Mouse (Mus musculus): ENCODE data around the gene Cyth2. TPM values are rescaled to one million over a fixed set of nuclear protein-coding genes. Genes with fewer than 3 reads are reported as not detected.

The Cyth2 gene
- total RNA-seq, 4 experiments from 2014 or later, result 135 to 147 (median 139) TPM

DNA sequence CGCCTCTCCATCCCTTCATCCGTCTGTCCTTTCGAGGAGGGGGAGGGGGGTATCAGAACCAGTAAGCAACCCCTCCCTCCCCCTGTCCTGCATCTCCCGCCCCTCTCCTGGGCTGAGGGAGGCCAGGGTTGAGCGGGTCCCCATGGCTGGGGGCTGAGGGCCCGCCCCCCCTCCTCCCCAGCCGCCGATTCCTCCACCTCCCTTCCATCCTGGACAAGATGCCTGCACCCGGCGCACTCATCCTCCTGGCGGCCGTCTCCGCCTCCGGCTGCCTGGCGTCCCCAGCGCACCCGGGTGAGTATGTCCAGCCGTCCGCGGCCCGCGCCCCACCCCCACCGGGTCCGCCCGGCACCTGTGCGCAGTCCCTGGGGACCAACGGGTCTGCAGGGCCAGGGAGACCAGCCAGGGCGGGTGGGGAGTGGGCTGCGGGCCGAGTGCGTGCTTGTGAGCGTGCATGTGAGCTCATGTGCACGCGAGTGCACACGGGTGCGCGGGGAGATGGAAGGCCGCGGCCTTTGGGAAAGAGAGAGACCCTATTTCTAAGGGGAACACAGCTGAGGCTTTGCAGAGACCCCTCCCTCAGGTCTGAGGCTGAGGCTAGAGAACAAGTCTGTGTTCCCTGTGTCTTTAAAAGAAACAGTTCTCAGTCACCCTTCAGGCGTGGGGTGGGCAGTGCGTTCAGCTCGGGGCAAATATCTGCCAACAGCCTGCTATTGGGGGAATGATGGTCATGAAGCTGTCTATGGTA lies 28.8 kb downstream of the Cyth2 start:
- no peak for DNase-seq (ENCODE audit: low spot score in 2 of 2)

DNA sequence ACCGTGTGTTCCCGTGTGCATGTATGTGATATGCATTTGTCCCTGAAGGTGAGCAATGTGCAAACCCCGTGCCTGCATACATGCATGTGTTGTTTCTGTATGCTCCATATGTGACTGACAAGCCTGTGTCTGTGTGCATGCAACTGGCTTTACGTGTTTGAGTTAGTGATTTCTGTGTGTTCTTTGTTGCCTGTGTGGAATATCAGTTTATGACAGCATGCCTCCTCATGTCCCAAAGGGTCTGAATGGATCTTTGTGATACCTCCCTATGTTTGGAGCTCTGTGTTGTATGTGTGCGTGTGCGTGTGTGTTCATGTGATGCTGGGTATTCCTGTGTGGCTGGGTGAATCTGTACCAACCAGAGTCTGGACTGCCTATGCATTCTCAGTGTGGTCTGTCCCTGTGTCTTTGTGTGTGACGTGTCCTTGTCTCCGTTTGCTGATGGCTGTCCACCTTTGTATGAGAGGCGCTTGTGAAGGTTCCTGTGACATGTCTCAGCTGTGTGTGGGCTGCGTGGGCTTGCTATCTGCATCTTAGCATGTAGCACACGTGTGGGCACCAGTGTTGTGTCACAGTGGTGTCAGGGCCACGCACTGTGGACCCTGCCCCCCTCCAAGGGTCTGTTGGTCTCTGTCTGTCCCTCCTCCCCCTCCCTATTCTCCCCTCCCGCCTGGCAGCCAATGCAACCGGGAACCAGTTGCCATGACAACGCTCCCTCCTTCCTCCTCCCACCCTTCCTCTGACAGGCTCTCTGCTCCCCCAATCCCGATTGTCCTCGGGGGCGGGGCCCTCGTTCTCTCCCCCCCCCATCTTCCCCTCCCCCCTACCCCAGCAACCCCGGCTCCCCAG lies 29.6 kb downstream of the Cyth2 start, which contains the start of gene Sult2b1:
TSS of gene Sult2b1 (minus strand) at position 146 of the 849 bp plus-strand sequence.
- peak; percentile 92 to 93 for DNase-seq (ENCODE audit: low spot score in 2 of 2)

DNA sequence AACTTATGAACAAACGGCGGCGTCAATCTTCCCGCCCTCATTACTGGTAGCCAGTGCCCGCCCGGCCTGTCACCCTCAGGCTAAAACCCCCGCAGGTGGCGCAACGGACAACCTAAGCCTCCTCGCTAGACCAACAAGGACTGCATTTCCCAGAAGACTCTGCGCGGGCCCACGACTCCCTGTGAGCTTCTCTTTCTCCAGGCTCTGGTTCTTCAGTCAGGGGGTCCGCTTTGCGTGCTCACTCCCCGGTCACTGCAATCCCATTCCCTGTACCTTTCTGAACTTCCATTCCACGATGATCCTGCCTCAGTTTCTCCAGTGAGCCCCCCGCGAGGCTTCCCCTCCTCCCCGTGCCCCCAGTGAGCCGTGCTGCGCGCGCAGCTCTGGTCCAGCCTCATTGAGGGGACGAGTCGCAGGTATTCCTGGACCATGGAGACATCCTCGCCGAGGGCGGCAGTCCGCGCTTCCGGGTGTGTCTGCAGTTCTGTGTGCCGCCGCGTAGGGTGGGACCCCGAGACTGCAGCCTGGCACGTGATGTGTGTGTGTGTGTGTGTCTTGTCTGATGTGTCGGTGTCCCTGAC lies 30.8 kb downstream of the Cyth2 start, which contains the start of gene Lmtk3:
TSS of gene Lmtk3 (plus strand) at position 228 of the 581 bp plus-strand sequence.
- peak; percentile 77 to 80 for DNase-seq (ENCODE audit: low spot score in 2 of 2)

DNA sequence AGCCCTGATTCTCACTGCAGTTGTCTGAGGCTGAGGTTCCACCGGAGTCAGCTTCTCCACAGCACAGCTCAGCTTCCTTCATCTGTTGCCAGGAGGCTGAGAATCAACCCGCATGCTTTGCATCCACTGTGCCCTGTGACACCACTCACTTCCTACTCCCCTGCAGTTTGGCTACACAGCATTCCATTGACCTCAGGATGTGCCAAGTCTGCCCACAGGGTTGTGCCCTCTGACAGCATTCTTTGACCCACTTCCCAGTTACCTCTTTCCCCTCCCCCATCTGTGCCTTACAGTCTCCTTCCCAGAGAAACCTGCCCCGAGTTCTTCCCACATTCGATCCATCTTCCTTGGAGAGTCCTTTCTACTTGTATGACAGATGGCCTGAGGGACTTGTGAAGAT lies 32.1 kb downstream of the Cyth2 start:
- no peak for DNase-seq (ENCODE audit: low spot score in 2 of 2)

DNA sequence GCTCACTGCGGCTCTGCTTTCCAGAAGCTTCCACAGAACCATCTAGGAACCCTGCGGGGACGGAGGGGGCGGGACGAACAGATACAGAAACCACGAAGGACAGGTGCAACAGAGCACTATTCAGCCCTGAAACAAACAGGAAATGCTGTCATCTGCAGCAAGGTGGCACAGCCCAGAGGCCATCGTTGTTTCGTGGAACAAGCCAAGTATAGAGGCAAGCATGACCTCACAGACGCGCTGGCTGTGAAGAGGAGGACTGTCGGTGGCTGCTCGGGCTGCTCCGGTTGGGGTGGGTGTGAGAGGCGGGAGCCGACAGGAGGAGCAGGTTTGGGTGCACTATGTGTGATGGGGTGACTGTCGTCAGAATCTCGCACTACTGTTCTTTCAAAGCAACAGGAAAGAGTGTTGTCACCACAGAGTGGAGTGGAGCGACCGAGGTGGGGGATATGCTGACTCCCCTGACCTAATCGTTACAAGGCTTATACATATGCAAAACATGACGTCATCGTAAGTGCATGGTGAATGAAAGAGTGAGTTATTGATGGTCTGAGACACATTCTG lies 35.2 kb downstream of the Cyth2 start:
- no peak for DNase-seq (ENCODE audit: low spot score in 2 of 2)

DNA sequence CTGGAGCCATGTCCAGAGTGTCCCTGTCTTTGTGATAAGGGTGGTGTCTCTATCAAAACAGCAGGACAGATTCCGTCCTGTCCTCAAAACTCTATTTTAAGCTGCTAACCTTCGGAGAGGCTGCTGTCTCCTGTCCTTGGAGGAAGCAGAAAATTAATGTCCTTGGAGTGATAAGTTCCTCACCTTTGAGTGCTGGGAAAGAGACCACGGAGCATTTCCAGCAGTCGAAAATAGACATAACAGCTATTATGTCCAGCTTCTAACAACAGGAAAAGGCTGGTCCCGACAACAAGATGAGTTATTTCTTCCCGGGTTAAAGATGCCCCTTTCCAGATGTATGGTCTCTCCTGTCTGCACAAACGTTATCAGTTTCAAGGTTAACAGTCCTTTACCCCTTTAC lies 39.1 kb downstream of the Cyth2 start:
- no peak for DNase-seq (ENCODE audit: low spot score in 2 of 2)

DNA sequence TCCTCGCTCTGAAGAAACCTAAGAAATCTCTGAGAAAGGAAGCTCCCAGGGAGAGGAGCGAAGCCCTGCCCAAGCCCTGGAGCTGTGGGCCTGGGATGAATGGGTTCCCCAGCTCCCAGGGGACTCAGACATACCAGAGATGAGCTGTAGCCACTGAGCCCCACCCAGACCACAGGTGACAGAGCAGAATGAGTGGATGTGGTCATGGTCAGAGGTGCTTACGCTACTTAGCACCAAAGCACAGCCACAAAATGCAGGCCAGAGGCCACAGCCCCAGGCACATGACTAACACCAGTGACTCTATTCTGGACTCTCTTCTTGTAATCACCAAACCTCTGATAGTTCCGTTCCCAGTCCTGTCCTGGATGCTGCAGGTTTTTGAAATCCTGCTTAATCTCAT lies 43.3 kb downstream of the Cyth2 start:
- DNase-seq (ENCODE audit: low spot score in 2 of 2), result no peak

DNA sequence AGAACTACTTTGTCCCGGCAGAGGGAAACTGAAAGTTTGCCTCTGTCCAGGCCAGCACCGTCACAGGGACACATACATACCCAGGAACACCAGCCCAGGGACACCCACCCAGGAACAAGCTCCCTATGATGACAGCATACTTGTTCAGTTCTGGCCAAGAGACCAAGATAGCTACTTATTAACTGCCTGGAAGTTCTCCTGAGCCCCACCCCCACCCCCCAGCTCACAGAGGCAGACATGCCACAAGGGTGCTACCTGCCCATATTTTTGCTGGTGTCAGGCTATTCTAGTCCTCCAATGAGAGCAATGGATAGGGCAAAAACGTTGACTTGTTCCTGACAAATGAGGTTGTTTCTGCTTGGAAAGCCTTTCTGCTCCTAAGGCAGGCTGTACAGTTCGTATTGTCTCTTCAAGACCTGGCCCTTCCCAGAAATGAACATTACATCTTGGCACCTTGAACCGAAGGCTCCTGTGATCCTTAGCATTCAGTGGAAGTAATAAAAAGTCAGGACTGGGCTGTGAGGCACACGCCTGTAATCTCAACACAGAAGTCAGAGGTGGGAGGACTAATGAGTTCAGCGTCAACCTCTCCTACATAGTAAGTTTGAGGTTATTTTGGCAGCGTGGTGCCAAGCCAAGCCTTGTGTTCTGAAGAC lies 43.8 kb downstream of the Cyth2 start:
- no peak for DNase-seq (ENCODE audit: low spot score in 2 of 2)

DNA sequence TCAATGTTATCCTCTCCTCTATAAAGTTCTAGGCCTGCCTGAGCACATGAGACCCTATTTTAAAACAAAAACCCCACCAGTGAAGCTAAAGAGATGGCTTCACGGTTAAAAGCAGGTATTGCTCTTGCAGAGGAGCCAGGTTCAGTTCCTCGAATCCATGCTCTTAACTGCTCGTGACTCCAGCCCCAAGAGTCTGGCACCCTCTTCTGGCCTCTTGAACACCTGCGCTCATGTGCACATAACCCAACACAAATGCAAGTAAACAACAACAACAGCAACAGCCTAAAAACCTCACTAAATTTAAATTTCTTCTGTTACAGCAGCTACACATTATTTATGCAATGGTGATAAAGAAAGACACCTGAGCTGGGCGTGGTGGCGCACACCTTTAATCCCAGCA lies 46.9 kb downstream of the Cyth2 start:
- DNase-seq (ENCODE audit: low spot score in 2 of 2), result no peak

DNA sequence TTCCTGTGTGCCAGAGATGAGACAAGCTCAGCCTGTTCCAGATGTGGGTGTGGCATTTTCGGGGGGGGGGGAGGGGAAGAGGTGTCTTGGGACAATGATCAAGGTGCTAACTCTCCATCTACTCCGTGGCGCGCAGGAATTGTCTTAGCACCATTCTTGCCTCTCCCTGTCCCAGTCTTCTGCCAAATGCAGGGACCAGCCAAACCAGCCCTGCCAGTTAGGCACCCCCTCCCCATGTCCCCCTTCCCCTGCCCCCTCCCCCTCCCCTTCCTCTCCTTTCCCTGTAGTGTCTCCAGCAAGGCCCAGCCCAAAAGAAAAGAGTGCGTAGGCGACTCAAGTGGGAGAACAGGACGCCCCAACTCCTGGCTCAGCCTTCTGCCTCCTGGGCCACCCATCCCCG lies 47.6 kb downstream of the Cyth2 start:
- DNase-seq (ENCODE audit: low spot score in 2 of 2), result no peak

DNA sequence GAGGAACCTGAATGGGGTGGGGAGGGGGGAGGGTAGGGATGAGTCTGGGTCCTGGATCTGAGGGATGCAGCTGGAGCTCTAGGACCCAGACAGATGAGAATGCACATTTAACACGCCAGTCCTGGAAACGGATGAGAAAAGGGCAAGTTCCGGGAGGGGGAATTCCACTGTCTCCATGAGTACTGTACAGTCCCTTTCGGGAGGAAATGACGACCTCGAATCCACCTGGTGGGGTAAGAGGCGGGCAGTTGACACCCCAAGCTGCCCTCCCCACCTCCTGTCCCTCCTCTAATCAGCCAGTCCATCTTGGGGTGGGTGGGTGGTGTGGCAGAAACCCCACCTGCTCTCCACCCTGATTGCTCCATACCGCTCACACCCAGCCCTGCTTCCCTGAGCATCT lies 48.4 kb downstream of the Cyth2 start:
- no peak for DNase-seq (ENCODE audit: low spot score in 2 of 2)

DNA sequence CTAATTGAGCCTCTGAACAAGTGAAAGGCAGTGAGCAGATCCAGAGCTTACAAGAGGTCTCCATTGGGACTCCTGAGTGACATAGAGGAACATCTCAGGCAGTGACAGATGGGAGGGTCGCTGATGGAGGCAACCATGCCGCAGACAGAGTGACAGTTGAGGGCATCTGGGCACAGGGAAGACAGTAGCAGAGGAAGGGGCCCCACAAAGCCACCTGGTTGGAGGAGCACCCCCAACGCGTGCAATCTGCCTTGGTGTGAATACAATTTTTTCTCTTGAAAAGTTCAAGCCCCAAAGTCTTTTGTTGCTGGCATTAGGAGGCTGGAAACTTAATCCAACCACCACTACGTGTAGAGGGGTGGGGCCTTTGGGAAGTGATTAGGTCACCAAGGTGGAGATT lies 54.2 kb downstream of the Cyth2 start:
- DNase-seq (ENCODE audit: low spot score in 2 of 2), result no peak

DNA sequence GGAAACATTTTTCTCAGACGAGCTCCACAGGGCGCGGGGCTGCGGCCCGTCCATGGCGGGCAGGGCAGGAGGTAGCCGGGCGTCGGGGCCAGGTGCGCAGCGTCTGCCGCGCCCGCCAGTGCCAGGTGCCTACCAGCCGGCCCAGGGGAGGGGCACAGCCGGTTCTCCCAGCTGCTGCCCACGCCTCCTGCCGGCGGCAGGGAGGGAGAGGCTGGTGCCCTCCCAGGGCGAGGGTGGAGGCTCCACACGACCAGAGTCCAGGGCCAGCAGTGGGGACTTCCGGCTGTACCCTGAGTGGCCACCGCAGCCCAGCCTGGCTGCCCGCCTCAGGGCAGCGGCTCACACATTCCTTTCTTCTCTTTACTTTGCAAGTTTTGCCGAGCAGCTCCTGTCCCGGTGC lies 55.0 kb downstream of the Cyth2 start:
- DNase-seq (ENCODE audit: low spot score in 2 of 2), result no peak

Other genes starting within 250 kb of the Cyth2 start
- 10 to 100 TPM; 23.2 to 33.0 (median 29.9) TPM for gene Bcat2, start 244.4 kb downstream of the Cyth2 start, total RNA-seq (2022)
- gene Fgf21, start 199.1 kb downstream of the Cyth2 start, total RNA-seq (2022), result not detected
- under 1 TPM in 3 of 4 experiments, not detected in 1; 0.20 to 0.28 (median 0.21) TPM for gene Fut1, start 197.3 kb downstream of the Cyth2 start, total RNA-seq (2022)
- gene Izumo1, start 192.8 kb downstream of the Cyth2 start, total RNA-seq (2022), result under 1 TPM in 3 of 4 experiments, not detected in 1; 0.14 to 0.27 (median 0.22) TPM
- gene Rasip1, start 187.1 kb downstream of the Cyth2 start, total RNA-seq (2022), result 1 to 10 TPM; 5.8 to 7.5 (median 6.6) TPM
- 1 to 10 TPM; 1.5 to 4.4 (median 2.4) TPM for gene Mamstr, start 174.6 kb downstream of the Cyth2 start, total RNA-seq (2022)
- under 1 TPM in 3 of 4 experiments, not detected in 1; 0.20 to 0.27 (median 0.23) TPM for gene Fut2, start 148.2 kb downstream of the Cyth2 start, total RNA-seq (2022)
- 10 to 100 TPM in 3 of 4 experiments, 1 to 10 TPM in 1; 9.1 to 13.5 (median 11.6) TPM for gene Ntn5, start 130.6 kb downstream of the Cyth2 start, total RNA-seq (2022)
- 1 to 10 TPM; 1.6 to 4.6 (median 3.3) TPM for gene Sec1, start 120.2 kb downstream of the Cyth2 start, total RNA-seq (2022)
- 100 to 1,000 TPM; 158 to 230 (median 187) TPM for gene Car11, start 114.7 kb downstream of the Cyth2 start, total RNA-seq (2022)
- 100 to 1,000 TPM in 2 of 4 experiments, 10 to 100 TPM in 2; 76.7 to 136 (median 109) TPM for gene Dbp, start 109.5 kb downstream of the Cyth2 start, total RNA-seq (2022)
- 100 to 1,000 TPM; 385 to 434 (median 409) TPM for gene Rpl18, start 99.1 kb downstream of the Cyth2 start, total RNA-seq (2022)
- gene Sphk2, start 96.6 kb downstream of the Cyth2 start, total RNA-seq (2022), result 10 to 100 TPM; 28.1 to 36.7 (median 32.7) TPM
- gene Fam83e, start 93.4 kb downstream of the Cyth2 start, total RNA-seq (2022), result under 1 TPM in 3 of 4 experiments, not detected in 1; 0.18 to 0.41 (median 0.19) TPM
- not detected for gene Spaca4, start 88.8 kb downstream of the Cyth2 start, total RNA-seq (2022)
- gene Lmtk3, start 30.8 kb downstream of the Cyth2 start, total RNA-seq (2022), result 100 to 1,000 TPM; 251 to 313 (median 283) TPM
- 10 to 100 TPM in 3 of 4 experiments, 1 to 10 TPM in 1; 9.9 to 12.5 (median 11.3) TPM for gene Sult2b1, start 29.9 kb downstream of the Cyth2 start, total RNA-seq (2022)
- gene Kcnj14, start 10.2 kb upstream of the Cyth2 start, total RNA-seq (2022), result 1 to 10 TPM; 1.6 to 2.1 (median 1.8) TPM
- gene Grwd1, start 16.4 kb upstream of the Cyth2 start, total RNA-seq (2022), result 10 to 100 TPM; 19.3 to 24.7 (median 22.3) TPM
- 10 to 100 TPM; 72.8 to 86.3 (median 79.1) TPM for gene Kdelr1, start 58.2 kb upstream of the Cyth2 start, total RNA-seq (2022)
- 10 to 100 TPM in 2 of 4 experiments, 1 to 10 TPM in 2; 8.6 to 11.1 (median 10.1) TPM for gene Grin2d, start 63.8 kb upstream of the Cyth2 start, total RNA-seq (2022)
- gene Syngr4, start 82.1 kb upstream of the Cyth2 start, total RNA-seq (2022), result under 1 TPM in 1 of 4 experiments, not detected in 3; 0.64 TPM
- 10 to 100 TPM; 19.8 to 24.1 (median 21.2) TPM for gene Tmem143, start 82.4 kb upstream of the Cyth2 start, total RNA-seq (2022)
- gene Emp3, start 106.8 kb upstream of the Cyth2 start, total RNA-seq (2022), result 1 to 10 TPM; 2.6 to 6.3 (median 6.2) TPM
- 1 to 10 TPM; 3.7 to 5.4 (median 4.5) TPM for gene Ccdc114, start 109.5 kb upstream of the Cyth2 start, total RNA-seq (2022)
- gene Abcc6, start 215.7 kb upstream of the Cyth2 start, total RNA-seq (2022), result 1 to 10 TPM; 1.8 to 3.5 (median 2.6) TPM
- 100 to 1,000 TPM in 3 of 4 experiments, 10 to 100 TPM in 1; 96.7 to 108 (median 105) TPM for gene Nomo1, start 219.1 kb upstream of the Cyth2 start, total RNA-seq (2022)